Mouse (Mus musculus) monocyte, adult 5-6 weeks (primary cell): ENCODE results near the gene Rorc. TPM values are rescaled to one million over a fixed set of nuclear protein-coding genes. Genes with fewer than 3 reads are reported as not detected.

Experiments
- ATAC-seq: fragments of 153-309, 156-312 bp; replicated peaks from 2 replicates; pipeline ENCODE4 v1.8.0; 2017; ENCODE audit warnings: mild to moderate bottlenecking; ENCODE audit not compliant: low TSS enrichment, insufficient number of reproducible peaks, severe bottlenecking, poor library complexity, low FRiP score
- total RNA-seq: library from RNA; stranded (forward); fragments of 200-1000, 200-491, 200-594 nt; gene quantifications from 3 replicates; pipeline ENCODE4 v1.2.3, GENCODE M21; 2017

The Rorc gene
- 0.38 TPM in 1 of 3 replicates, not detected in the others for total RNA-seq

DNA sequence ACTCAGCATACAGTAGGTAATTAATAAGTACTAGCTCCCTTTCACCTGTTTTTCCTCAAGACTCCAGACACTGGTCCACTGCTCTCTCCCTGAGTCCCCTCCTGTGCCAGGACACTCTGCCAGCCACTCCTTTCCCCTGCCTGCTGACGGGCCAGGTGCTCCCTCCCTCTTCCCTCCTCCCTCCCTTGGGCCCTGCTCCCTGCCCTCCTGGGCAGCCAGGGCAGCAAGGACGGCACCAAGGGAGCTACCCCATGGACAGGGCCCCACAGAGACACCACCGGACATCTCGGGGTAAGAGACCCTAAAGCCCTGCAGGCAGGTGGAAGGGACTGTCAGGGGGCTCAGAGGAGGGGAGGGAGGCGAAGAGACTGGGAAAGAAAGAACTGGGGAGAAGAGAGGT is at the start of gene Rorc:
TSS of gene Rorc (plus strand) at position 154 of the 400 bp plus-strand sequence.
- no peak for ATAC-seq

DNA sequence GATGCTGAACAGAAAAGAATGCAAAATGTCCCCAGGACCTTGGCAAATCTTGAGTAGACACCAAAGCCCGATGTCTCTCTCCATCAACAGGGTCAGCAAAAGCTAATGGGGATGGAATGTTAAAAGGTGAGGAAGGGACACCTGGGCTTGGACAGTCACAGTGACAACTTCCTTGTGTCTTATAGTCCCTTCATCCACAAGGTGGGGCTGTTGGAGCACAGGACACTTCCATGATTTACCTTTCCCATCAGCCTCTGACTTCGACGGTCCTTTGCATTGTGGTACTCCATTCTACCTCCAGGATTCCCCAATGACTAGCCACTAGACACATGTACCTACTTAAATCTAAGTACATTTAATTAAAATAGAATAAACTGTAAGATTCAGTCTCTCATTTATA is 43.9 kb upstream of the Rorc start:
- no peak for ATAC-seq

DNA sequence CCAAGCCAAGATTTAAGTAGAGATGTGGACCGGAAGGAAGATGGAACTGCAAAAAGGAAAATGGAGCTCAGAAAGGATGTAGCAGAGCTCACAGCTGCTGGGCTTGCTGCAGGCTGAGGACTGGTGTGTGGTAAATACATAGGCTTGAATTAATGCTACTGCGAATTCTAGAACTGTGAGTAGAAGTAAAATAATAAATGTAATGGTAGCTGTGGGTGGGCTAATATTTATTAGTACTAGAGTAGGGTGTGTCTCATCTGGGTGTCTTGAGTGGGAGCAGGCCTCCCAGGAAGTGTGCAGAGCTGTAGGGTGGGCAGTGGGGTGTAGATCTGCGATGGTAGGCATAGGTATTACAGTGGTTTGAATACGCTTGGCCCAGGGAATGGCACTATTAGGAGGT is 38.2 kb upstream of the Rorc start:
- ATAC-seq: no peak

DNA sequence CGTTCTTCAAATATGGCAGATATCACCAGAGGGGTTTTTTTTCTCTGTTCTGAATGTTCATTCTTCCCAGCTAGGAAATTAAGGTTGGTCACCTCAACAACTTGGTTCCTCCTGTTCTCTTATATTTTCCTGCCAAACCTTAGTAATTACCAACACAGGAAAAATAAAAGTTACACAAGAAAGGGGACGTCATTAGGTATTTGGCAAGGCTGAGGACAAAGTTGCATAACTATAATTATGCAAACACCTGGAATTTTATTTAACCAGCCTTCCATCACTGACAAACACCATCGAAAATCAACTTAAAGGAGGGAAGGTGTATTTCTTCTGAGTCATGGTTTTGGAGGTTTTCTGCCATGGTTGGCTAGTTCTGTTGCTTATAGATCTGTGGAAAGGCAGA is 34.1 kb upstream of the Rorc start:
- ATAC-seq: no peak

DNA sequence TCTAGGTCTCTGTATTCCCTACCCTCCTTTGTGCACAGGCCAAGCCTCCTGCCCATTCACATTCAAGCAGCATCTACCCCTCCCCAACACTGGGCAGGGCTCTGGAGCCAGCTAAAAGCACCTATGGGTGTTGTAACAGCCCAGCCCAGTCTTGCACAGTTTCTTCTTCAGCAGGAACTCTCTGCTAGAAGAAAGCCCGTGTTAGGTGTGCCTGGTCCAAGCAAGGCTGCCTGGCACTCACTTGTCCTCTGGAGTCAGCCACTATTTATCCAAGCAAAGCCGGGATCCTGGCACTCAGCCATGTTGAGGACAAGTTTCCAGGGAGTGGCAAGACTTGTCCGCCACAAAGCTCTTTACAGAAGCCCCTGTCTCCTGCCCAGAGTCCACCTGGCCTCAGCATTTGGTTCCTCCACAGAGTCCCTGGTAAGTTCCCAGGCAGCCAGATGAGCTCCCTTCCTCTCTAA is 30.6 kb upstream of the Rorc start, which contains the start of gene Them5:
TSS of gene Them5 (plus strand) at position 141 of the 464 bp plus-strand sequence.
- no peak for ATAC-seq

DNA sequence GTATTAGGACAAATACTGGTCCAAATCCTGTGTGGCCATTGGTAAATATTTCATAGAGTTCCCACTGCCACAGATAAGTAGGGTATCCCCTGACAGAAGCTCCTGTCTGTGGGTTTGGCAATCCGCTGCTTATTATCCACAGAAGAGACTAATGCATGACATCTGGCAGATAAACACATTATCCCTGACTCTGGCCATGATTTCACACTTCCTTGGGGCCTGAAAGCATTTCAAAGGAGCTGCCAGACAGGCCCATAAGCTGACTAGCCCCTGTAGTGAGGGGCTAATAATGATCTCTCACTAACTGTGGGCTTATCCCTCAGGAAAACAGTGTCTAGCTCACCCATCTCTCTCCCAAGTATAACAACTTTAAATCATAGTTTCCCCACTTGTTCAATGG is 30.0 kb upstream of the Rorc start:
- ATAC-seq: no peak

DNA sequence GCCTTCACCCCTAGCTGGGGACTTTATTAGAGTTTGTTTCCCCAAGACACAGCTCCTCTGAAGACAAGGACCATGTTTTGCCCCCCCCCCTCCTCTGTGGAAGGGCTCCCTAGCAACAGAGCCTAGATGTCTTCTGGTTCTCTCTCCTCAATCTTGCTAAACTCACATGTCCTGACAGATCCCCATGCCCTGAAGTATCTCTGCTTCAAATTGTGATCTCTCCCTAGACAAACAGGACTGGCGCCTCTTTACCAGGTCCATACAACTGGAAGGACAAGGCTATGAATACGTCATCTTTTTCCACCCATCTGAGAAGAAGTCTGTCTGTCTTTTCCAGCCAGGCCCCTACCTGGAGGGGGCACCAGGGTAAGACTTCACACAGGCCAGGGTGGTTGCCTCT is 28.4 kb upstream of the Rorc start:
- ATAC-seq: no peak

DNA sequence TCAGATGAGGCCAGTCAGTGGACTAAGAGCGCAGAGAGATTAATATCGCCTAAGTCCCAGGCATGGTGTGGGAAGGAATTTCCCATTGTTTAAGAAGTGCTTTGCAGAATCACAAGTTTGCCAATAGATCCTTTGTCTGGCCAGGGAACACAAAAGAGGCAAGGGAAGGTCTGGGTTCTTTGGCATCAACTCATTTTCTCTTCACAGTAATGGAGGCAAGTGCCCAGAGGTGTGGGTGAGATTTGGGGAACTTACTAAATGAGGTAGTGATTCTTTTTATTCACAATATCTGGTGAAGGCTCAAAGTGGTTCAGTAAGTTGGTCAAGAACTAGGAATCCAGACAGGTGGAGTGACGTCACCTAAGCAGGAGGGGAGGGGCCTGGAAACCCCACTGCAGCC is 27.7 kb upstream of the Rorc start:
- no peak for ATAC-seq

DNA sequence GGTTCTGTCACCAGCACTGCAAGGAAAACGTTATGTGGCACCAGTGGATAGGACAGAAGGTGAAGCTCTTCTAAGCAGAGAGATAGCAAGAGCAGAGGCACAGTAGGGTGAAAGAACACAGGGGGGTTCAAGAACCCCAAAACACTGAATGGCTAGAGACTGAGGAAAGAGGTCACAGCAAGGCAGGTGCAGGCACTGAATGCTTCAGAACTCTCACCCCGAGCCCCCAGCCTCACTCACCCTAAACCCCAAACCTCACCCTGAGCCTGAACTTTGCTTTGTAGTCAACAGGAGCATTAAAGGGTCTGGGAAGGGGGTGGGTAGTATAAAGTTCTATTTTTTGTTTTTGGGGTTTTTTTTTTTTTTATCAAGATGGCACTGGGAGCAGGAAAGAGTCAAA is 24.4 kb upstream of the Rorc start:
- no peak for ATAC-seq

DNA sequence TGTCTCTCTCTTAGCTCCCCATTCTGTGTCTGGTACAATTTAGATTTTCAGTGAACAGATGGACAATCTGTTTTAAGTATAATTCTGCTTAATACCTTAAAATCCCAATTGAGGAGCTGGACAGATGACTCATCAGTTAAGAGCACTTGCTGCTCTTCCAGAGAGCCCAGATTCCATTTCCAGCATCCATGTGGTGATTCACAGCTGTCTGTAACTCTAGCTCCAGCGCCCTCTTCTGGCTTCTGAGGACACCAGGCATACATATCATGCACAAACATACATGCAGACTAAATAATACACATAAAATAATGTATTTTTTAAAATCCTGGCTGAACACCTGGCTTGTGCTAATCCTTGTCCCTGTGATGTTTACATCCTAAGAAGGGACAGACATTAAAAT is 11.8 kb upstream of the Rorc start:
- ATAC-seq: no peak

DNA sequence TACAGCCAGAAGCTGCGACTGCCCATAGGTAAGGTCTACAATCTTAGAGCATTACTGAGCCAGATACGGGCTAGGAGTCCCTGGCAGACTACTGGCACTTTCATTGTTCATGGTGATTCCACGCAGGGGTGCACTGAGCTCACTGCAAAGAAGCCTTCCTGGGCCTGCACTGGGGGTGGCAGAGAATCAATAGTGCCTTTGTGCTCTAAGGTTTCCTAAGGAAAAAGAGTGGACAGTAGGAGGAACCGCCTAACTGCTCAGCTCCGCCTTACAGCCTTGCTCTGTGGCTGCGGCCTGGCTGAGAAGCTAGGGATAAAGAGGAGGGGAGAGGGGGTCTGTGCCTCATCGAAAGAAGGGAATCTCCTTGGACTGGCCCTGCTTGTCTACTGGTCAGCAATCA is 10.5 kb upstream of the Rorc start, which contains the start of gene C2cd4d:
TSS of gene C2cd4d (plus strand) at position 301 of the 400 bp plus-strand sequence.
- ATAC-seq: no peak

DNA sequence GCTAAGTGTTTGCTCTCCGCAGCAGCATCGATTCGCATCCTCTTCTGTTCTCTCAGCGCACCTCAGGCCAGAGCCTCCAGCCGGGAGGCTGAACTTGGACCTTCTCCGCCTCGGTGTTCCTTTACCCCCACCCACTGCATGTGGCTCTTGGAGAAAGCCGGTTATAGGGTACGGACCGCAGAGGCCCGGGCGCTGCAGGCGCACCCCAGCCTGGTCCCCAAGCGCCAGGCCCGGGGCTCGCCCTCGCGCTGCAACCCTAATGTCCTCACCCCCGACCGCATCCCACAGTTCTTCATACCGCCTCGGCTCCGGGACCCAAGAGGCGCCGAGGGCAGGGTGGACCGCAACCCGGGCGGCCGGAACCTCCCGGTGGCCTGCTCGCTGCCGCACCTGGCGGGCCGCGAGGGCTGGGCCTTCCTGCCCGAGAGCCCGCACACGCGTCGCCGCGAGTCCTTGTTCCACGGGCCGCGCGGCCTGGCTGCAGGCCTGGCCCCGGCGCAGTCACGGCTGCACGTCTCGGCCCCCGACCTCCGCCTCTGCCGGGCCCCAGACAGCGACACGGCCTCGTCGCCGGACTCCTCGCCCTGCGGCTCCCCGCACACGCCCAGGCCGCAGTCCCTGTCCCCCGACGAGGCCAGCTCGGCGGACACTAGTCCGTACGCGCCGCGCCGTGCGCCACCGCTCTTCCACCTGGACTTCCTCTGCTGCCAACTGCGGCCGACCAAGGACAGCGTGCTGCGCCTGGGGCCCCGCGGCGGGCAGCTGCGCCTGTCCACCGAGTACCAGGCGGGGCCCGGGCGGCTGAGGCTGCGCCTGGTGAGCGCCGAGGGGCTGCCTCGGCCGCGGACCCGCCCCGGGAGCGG is 9.1 kb upstream of the Rorc start:
- ATAC-seq: no peak

DNA sequence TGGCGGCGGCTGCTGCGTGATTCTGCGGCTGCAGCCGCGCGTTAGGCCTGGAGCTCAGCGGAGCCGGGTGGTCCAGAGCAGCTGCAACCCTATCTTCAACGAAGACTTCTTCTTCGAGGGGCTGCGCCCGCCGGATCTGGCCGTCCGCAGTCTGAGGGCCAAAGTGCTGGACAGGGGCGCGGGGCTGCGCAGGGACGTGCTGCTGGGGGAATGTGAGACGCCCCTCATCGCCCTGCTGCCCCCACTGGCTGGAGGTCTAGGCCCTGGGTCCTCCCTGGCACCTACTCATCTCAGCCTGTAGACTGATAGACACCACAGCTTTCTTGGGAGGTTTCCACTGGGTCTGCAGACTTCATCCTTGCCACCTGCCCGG is 8.5 kb upstream of the Rorc start:
- ATAC-seq: no peak

DNA sequence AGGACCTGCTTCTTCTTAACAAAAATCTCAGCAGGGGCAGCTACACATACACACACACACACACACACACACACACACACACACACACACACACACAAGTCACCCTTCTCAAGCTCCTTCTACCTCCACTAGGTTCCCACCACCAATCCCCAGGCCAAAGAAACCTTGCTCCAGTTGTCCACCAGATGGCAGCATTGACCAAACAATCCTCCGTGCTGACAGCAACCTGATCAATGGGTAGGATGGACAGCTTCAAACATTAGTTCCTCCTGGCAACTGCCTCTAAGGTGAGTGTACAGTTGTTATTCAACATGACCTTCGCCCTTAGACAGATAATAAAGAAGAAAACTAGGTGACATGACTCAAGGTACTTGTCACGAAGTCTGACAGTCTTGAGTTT is 5.8 kb upstream of the Rorc start:
- ATAC-seq: peak; percentile 71

DNA sequence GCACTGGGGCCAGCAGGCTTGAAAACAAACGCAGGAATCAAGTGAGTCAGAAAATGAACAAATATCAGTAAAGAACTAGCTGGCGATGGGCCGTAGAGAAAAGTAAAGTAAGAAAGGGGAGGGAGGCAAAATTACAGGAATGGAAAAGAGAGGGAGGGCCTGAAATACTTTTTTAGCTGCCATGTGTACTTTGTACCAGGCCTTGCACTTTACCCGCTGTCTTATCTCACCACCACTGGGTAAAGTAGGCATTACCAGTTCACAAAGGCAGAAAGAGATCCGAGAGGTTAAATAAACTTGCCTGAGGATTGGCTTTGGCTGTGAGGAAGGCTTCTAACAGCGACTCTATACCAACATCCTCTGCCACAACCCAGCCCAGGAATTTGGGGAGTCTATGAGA is 5.1 kb upstream of the Rorc start:
- ATAC-seq: no peak

DNA sequence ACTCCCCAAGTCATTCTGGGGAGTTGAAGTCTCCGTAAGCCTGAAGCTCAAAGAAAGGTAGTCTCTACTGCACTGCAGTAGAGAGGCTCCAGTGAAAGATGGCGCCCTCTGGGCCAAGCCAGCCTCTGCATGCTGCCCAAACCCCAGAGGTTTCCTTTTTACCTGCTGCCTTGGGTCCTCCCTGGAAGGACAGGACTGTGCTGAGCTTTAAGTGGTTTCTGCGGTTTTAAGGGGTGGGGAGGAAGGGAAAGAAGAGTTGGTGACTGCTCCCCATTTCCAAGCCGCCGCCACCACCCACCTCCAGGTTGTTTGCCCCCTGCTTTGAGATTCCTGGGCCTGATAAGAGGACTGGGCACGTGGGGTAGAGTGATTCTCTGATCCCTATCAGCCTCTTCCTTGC is 4.0 kb upstream of the Rorc start:
- ATAC-seq: no peak

DNA sequence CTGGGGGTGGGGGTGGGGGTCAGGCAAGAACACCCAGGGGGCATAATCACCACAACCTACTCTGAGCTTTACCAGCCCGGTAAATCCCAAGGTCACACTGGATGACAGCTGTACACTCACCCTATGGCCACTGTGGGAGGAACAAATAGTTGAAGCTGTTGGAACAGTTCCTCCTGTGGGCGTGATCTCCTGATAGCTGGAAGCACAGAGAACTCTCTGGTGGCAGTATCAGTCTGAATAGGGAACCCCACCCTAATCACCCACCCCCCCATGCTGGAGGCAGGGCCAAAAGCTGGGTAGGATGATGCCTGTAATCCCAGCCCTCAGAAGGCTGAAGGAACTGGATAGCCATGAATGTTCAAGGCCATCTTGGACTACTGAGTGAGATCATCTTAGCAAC is 2.9 kb upstream of the Rorc start:
- no peak for ATAC-seq

DNA sequence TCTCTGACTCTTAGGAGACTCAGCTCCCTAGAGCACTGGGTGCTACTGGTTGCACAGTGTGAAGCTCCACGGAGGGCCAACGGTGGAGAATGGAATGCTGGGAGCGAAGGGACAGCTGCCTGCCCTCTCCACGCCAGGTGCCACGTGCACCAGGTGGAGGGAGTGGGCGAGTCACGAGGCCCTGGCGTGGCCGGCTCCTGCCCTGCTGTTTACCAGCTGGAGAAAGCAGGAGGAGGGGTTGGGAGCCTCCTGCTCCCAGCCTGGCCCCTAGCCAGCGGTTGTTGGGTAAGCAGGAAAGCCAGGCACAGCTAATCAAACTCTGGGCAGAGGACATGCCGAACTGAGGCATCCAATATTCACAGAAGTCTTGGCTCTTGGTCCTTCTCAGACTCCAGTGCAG is 957 bp upstream of the Rorc start:
- ATAC-seq: no peak

DNA sequence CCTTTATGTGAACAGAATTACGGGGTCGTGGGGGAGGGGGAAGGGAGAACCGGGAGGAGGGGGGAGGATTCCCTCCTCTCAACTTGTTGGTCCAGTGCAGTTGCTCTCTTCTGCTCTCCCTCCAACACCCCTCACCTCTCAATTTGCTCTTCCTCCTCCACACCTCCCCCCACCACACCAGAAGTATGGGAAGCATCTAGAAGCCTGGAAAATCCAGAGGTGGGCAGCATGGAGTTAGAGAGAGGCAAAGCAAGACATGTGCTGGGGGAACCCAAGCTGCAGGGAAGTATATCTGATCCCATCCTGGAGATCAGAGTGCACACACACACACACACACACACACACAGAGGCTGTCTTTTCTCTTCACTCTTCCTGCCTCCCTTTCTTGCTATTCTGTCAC is 556 bp upstream of the Rorc start:
- no peak for ATAC-seq

DNA sequence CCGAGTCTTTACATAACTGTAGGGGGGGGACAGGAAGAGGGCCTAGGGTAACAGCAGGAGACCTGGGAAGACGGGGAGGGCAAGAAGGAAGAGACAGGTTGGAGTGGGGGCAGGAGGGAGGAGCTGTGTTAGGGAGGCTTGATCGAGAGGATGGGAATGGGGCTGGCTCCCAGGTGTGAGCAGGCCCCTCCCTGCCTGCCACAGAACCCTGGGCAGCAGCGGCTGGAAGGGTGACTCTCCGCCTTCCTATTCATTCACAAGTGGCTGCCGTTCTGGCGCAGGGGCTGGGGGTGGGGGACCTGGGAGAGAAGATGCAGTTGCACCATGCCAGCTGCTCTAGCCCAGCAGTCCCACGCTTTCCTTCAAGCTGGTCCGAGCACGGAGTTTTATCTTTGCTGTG is 496 bp downstream of the Rorc start:
- no peak for ATAC-seq

DNA sequence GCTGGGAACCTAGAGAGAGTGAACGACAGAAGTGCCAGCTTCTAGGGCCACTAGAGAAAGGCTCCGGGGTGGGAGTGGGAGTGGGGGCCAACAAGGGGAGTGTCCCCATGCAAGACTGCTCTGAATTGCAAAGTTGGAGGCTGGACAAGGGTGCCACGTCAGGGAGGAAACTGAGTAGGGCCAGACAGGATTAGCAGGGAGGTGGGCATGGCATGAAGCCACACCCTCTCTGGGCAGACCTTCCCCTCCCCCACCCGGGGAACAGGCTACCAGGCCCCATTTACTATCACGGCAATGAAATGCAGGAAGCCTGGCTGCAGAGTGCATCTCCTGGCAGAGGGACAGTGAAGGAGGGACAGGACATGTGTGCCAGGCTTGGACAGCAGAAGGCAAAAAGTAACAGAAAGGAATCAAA is 1.0 kb downstream of the Rorc start:
- ATAC-seq: no peak
